Mouse (Mus musculus) ES-Bruce4 (cell line): ENCODE measurements around the gene Ctc1.

Experiments used
- CTCF ChIP-seq: IDR thresholded peaks from one replicate; pipeline ENCODE4 v1.8.1; 2011; ENCODE audit warnings: low read depth, low read length
- POLR2A ChIP-seq: IDR thresholded peaks from one replicate; pipeline ENCODE4 v1.8.1; 2011; ENCODE audit warnings: low read length; ENCODE audit not compliant: insufficient read depth

DNA sequence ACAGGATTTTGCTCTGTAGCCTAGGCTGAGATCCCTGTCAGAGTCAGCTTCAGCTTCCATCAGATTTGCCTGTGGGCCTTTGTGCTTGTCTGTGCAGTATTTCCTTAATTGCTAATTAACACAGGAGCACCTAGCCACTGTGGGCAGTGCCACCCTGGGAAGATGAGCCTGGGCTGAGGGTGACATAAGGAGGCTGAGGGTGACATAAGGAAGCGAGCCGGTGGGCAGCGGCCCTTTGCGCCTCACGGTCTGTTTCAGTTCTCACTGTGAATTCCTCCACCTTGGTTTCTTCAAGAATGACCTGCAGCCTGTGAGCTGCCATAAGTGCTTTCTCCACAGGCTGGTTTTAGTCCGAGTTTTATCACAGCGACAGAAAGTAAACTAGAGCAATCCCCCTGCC is 65.9 kb downstream of the Ctc1 start:
- TF ChIP-seq CTCF (no peak), POLR2A (no peak)
